Mouse (Mus musculus): Measurements from ENCODE around the gene Mif4gd. TPM values are rescaled to one million over a fixed set of nuclear protein-coding genes. Genes with fewer than 3 reads are reported as not detected.
A peak's percentile ranks its signal among the peaks of the same experiment; 100 is the strongest.

Mif4gd gene
- total and polyA plus RNA-seq, 2 experiments = 35.5 to 108 TPM

DNA sequence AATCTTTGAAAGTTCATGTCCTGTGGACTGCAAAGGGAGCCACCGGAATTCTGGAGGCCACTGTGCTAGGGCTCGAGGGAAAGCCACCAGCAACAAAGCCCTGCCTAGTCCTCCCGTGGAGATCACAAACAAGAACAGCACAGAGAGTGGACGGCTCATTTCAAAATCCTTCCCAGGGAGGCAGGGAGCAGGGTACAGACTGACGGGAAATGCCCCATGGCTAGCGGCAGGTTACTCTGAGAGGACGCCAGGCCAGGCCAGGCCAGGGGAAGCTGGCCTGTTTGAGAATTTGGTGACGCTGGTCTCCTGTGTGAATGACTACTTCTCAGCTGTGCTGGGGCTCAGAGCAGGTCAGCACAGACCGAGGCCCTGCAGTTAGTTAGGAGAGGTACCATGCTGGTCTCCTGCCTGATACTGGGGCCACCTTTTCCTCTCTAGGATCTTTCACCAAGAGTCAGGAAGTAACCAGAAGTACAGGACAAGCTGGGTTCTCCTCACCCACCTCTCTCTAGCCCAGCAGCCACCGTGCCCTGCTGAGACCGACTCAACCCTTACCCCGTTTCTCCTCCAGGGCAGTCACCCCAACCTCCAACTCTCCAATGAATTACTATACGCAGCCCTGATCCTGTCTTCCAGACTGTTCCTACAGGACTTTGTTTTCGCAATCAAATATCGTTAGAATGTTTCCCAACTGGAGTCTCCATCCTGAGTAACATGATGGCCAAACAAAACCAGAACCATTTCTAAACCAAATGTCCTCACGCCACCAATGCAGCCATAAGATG, 6.2 kb upstream of the Mif4gd start:
- Histone ChIP-seq H3K27me3 (ENCODE audit: control insufficient read depth, insufficient read depth, low read length) (no peaks in the 10 kb centered on the region), H3K36me3 (ENCODE audit: control insufficient read depth, insufficient read depth, low read length) (peaks cover 4% of the 10 kb centered on the region; the same call in 1 of the 2 replicates), H3K27ac (replicated peaks; ENCODE audit: insufficient read depth, low read depth, low read length) (peak overlapping the region; percentile 46), H3K79me2 (ENCODE audit: control insufficient read depth, insufficient read depth, low read length) (no peaks in the 10 kb centered on the region), H3K9ac (ENCODE audit: low read depth, low read length) (no peak overlapping the region), H3K4me3 (ENCODE audit: insufficient read depth, low read depth, low read length) (no peak overlapping the region), H3K4me1 (ENCODE audit: control insufficient read depth, insufficient read depth, low read length) (no peaks in the 10 kb centered on the region; the same call in 1 of the 2 replicates)
- TF ChIP-seq CTCF (IDR thresholded peaks at IDR 0.05; ENCODE audit: low read depth, low read length) (no peak), POLR2A (IDR thresholded peaks at IDR 0.05; ENCODE audit: extremely low read depth, insufficient read depth, low read length) (no peak)
- peak; percentile 75 for DNase-seq (ENCODE audit: extremely low read depth, low read depth, low spot score)
- WGBS = 70% methylated on average over 16 of the region's 16 CpGs

DNA sequence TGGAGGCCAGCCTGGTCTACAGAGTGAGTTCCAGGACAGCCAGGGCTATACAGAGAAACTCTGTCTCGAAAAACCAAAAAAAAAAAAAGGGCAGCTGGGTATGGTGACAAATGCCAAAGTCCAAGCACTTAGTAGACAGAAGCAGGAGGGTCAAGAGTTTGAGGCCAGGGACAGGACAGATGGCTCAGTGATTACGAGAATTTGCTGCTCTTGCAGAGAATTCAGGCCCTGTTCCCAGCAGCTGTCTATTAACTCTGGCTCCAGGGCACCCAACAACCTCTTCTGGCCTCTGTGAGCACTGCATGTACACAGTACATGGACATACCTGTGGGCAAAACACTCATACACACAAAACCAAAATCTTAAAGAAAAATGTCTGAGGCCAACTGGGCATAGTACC, 5.2 kb upstream of the Mif4gd start:
- WGBS = 24% methylated on average over 2 of the region's 2 CpGs
- DNase-seq (ENCODE audit: extremely low read depth, low read depth, low spot score) = peak; percentile 88
- Histone ChIP-seq H3K36me3 (ENCODE audit: control insufficient read depth, insufficient read depth, low read length) (0 out of 2 replicates have a peak, but pooled peaks cover 4% of the 10 kb centered on the region), H3K9ac (ENCODE audit: low read depth, low read length) (no peak overlapping the region), H3K27me3 (ENCODE audit: control insufficient read depth, insufficient read depth, low read length) (no peaks in the 10 kb centered on the region), H3K27ac (replicated peaks; ENCODE audit: insufficient read depth, low read depth, low read length) (peak overlapping the region; percentile 46), H3K4me3 (ENCODE audit: insufficient read depth, low read depth, low read length) (no peak overlapping the region), H3K4me1 (ENCODE audit: control insufficient read depth, insufficient read depth, low read length) (peaks cover 7% of the 10 kb centered on the region), H3K79me2 (ENCODE audit: control insufficient read depth, insufficient read depth, low read length) (no peaks in the 10 kb centered on the region)
- TF ChIP-seq CTCF (IDR thresholded peaks at IDR 0.05; ENCODE audit: low read depth, low read length) (no peak), POLR2A (IDR thresholded peaks at IDR 0.05; ENCODE audit: extremely low read depth, insufficient read depth, low read length) (no peak)

DNA sequence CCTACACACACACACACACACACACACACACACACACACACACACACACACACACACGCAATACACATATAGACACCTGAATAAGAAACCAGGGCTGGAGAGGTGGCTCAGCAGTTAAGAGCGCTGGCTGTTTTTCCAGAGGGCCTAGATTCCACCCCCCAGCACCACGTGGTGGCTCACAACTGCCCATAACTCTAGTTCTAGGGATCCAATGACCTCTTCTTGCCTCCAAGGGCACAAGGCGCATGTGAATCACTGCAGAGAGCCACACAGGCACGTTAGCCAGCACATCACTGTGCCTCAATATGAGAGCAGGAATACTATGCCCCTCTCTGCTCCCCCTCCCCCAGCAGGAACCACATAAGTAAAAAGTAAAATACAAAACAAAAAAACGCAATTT, 4.1 kb upstream of the Mif4gd start:
- WGBS = 94% methylated on average over 6 of the region's 6 CpGs
- Histone ChIP-seq H3K27ac (replicated peaks; ENCODE audit: insufficient read depth, low read depth, low read length) (no peak overlapping the region), H3K79me2 (ENCODE audit: control insufficient read depth, insufficient read depth, low read length) (no peaks in the 10 kb centered on the region), H3K9ac (ENCODE audit: low read depth, low read length) (no peak overlapping the region), H3K36me3 (ENCODE audit: control insufficient read depth, insufficient read depth, low read length) (no peaks in the 10 kb centered on the region), H3K4me1 (ENCODE audit: control insufficient read depth, insufficient read depth, low read length) (peaks cover 7% of the 10 kb centered on the region), H3K27me3 (ENCODE audit: control insufficient read depth, insufficient read depth, low read length) (no peaks in the 10 kb centered on the region), H3K4me3 (ENCODE audit: insufficient read depth, low read depth, low read length) (no peak overlapping the region)
- TF ChIP-seq CTCF (IDR thresholded peaks at IDR 0.05; ENCODE audit: low read depth, low read length) (no peak), POLR2A (IDR thresholded peaks at IDR 0.05; ENCODE audit: extremely low read depth, insufficient read depth, low read length) (no peak)
- DNase-seq (ENCODE audit: extremely low read depth, low read depth, low spot score) = no peak

DNA sequence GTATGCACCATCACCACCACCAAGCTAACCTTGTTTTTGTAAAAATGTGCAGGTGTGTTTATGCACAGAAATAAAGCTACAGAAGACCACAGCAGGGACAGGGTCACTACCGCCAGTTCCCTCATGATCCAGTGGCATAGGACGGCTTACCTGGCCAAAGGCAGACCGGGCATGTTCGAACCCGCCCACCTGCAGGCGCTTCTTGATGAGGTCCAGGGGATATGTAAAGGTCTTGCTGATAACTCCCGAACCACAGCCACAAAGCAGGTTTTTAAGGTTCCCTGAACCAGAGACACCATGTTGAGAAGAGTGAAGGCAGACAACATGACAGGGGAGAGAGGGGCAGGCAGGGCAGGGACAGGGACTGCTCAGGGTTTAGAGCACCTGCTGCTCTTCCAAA, 3.6 kb upstream of the Mif4gd start:
- Histone ChIP-seq H3K27ac (replicated peaks; ENCODE audit: insufficient read depth, low read depth, low read length) (0 out of 2 replicates have a peak overlapping the region, but pooled peaks have one; percentile 4), H3K36me3 (ENCODE audit: control insufficient read depth, insufficient read depth, low read length) (no peaks in the 10 kb centered on the region), H3K79me2 (ENCODE audit: control insufficient read depth, insufficient read depth, low read length) (0 out of 2 replicates have a peak, but pooled peaks cover under 1% of the 10 kb centered on the region), H3K4me1 (ENCODE audit: control insufficient read depth, insufficient read depth, low read length) (peaks cover 10% of the 10 kb centered on the region), H3K4me3 (ENCODE audit: insufficient read depth, low read depth, low read length) (no peak overlapping the region), H3K9ac (ENCODE audit: low read depth, low read length) (no peak overlapping the region), H3K27me3 (ENCODE audit: control insufficient read depth, insufficient read depth, low read length) (no peaks in the 10 kb centered on the region)
- TF ChIP-seq POLR2A (IDR thresholded peaks at IDR 0.05; ENCODE audit: extremely low read depth, insufficient read depth, low read length) (no peak), CTCF (IDR thresholded peaks at IDR 0.05; ENCODE audit: low read depth, low read length) (no peak)
- DNase-seq (ENCODE audit: extremely low read depth, low read depth, low spot score) = no peak
- WGBS = 96% methylated on average over 7 of the region's 7 CpGs

DNA sequence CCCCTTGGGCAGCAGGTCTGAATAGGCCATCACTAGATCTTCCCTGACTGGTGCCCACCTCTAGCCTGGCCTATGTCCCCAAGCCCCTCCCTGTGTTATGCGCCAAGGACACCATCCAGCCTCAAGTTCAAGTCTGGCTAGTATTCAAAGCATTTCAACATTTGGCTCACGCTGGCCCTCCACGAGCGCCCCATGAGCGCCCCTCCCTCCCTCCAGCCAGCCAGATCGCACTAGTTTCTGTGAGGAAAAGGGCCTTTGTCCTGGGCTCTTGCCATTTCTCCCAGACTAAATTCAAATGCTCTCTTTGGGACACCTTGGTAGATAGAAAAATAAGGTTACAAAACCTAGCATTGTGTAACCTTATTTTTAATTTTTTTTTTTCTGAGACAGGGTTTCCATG, 3.1 kb upstream of the Mif4gd start:
- WGBS = 35% methylated on average over 6 of the region's 6 CpGs
- H3K36me3 ChIP-seq (ENCODE audit: control insufficient read depth, insufficient read depth, low read length) = no peaks in the 10 kb centered on the region
- no peaks in the 10 kb centered on the region for H3K27me3 ChIP-seq (ENCODE audit: control insufficient read depth, insufficient read depth, low read length)
- DNase-seq (ENCODE audit: extremely low read depth, low read depth, low spot score) = peak; percentile 71
- H3K4me3 ChIP-seq (ENCODE audit: insufficient read depth, low read depth, low read length) = no peak overlapping the region
- H3K79me2 ChIP-seq (ENCODE audit: control insufficient read depth, insufficient read depth, low read length) = peaks cover 4% of the 10 kb centered on the region; the same call in 1 of the 2 replicates
- peaks cover 15% of the 10 kb centered on the region for H3K4me1 ChIP-seq (ENCODE audit: control insufficient read depth, insufficient read depth, low read length)
- H3K27ac ChIP-seq (replicated peaks; ENCODE audit: insufficient read depth, low read depth, low read length) = no peak overlapping the region
- H3K9ac ChIP-seq (ENCODE audit: low read depth, low read length) = no peak overlapping the region
- TF ChIP-seq CTCF (IDR thresholded peaks at IDR 0.05; ENCODE audit: low read depth, low read length) (no peak), POLR2A (IDR thresholded peaks at IDR 0.05; ENCODE audit: extremely low read depth, insufficient read depth, low read length) (no peak)
